Mouse (Mus musculus): ENCODE measurements at regions not wholly inside any gene's neighbourhood (a gene's known extent, or its start where the extent isn't known, plus 50 kb on each side); places are given as distances from the start of the nearest gene placed in this dataset.
"Not testable (repeated sequence)": the region's sequence is repeated elsewhere in the genome, so short reads cannot be mapped to it uniquely, and the experiment has no call there.

DNA sequence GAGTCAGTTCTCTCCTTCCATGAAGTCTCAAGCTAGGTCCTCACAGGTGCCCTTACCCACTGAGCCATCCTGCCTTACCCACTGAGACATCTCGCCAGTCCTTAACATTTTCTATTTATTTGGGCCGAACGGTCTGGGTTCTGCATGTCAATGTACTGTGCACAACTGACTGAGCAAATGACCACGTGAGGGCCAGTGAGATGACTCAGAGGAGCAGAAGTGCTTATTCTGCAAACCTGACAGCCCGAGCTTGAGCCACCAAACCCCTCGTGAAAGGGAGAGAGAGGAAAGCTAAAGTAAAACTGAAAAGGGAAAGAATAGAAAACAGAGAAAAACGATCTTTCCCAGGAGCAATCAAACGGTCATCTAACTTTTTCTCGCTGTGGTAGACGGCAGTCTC is 52.2 kb upstream of the Nmd3 start:
- no peak for DNase-seq (ENCODE audit: low spot score in 2 of 2)

DNA sequence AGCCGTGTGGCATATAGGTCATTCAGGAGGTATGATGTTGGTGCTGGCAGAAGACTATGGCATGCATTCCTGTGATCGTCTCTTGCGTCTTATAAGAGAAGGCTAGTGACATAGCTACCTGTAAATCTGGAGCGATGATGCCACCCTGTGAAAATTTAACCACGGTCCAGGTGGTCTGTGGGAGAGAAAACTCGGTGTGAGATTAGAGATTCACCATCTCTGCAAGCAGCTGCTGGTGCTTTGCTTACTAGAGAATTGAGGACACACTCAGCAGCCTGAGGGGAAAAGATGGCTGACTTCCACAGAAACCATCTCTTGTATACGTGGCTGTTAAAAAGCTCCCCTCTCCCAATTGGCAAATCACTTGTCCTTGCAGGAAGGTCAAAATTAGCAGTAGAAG is 54.0 kb upstream of the Nmd3 start:
- no peak for DNase-seq (ENCODE audit: low spot score in 2 of 2)

DNA sequence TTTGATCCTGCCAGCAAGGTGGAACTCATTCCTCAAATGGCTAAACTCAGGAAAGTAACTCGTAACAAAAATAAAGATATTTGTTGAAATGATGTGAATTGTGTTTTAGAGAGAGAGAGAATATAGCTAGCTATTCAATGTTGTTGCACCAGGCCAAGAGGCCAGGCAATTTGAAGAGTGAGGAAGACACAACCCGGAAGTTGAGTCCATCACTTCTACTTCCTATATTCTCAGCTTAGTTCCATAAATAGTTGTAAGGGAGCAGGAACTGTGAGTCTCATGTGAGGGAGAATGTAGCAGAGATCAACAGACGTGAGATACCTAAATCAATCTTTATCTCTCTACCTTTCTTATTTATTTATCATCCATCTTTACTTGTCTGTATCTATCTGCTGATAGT is 54.4 kb upstream of the Nmd3 start:
- no peak for DNase-seq (ENCODE audit: low spot score in 2 of 2)

DNA sequence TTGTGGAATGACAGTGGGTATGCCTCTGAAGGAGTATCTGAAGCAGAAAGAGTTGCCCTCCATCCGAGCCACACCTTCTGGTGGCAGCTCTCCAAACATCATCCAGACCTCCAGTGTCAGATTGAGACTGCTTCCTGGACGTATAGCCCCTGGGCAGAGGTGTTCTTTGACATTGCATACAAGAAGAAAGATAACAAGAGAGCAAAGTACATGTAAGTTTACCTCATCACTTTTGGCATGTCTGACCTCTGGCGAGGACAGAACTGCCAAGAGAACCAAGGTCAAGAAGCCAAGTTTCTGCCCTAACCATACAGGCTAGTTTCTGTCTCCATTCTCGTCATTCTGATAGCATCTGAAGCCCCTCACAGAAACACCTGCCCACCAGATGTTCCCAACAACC is 57.5 kb upstream of the Nmd3 start:
- DNase-seq (ENCODE audit: low spot score in 2 of 2) = no peak

DNA sequence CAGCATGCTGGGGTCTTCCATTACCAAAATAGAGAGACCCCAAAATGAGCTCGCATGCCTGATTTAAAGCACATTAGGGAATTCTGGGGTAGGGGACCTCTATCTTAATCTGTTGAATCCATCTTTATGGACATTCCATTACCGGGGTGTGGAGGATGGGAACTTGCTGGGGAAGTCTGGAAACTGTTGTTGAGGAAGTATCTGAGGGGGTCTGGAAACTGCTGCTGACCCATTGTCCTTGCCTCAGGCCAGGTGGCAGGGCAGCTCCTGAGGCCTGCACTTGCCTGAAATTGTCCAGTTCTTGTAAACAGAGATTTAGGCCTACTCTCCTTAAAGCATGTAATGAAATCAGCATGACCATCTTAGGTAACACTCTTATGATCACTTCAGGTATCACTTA is 59.4 kb upstream of the B3galnt1 start:
- DNase-seq (ENCODE audit: low spot score in 2 of 2) = no peak

DNA sequence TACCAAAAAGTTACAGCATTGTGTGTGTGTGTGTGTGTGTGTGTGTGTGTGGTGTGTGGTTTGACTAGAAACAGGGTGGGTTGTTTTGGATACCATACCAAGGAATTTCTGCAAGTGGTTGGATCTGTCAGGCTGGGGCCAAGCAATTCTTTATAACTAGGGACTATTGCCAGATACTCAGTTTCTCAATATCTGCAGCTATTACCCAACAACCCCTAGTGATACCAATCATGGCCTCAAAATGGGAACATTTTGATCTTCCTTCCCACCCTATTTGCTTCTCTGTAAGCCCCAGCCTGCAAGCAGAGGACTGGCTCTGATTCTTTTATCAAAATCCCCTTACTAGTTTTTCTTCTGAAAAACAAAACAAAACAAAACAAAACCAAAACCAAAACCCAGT is 58.8 kb upstream of the B3galnt1 start:
- DNase-seq (ENCODE audit: low spot score in 2 of 2) = no peak

DNA sequence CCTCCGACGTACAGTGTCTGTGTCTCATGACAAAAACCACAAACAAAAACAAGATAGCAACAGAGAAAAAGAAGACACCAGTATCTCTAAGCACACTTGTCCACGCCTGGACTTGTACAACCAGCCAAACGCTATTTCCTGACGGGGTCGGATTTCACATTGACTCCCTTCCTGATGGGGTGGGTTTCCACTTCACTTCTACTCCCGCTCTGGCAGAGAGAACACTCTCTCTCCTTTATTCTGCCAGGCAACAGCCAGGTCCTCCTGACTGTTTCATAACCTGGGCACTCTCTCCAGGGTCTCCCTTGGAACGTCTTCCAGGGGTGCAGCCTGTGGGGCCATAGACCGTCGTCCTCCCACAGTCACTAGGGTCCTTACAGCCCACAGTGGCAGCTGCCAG is 56.9 kb upstream of the B3galnt1 start:
- DNase-seq (ENCODE audit: low spot score in 2 of 2) = not testable (repeated sequence)

DNA sequence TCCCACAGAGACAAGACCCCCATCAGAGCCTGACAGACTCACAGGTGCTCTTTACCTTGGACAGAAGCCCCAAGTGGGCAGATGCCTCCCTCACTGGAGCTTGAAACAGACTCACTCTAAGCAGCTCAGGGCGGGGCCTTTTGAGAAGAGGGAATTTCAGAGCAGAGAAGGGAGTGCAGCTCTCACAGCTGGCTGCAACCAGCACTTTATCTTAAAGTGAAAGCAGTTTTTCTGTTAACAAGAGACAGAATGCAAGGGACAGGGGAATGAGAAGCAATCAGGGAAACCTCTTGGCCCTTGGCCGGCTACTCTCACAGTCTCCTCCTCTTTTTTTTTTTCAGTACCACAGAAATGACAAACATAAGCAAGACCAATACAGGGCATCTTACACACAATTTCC is 56.2 kb upstream of the B3galnt1 start:
- peak; percentile 7 to 14 for DNase-seq (ENCODE audit: low spot score in 2 of 2)

DNA sequence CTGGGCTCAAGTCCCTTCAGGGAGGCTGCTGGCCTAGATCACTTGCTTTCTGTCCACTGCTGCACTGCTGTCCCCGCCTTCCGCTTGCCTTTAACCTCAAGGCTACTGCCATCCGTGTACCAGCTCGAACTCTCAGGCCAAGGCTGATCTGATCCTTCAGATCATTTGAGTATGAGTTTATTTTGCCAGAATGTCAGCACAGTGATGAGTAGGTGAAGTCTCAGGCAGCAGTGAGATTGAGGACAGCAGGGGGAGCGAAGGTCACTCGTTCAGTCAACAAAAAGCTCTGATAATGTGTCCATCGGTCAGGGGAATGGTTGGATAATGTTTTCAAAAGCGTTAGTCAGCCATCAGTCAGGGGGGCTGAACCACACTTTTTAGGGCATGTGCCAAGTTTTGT is 54.6 kb upstream of the B3galnt1 start:
- DNase-seq (ENCODE audit: low spot score in 2 of 2) = not testable (repeated sequence)

DNA sequence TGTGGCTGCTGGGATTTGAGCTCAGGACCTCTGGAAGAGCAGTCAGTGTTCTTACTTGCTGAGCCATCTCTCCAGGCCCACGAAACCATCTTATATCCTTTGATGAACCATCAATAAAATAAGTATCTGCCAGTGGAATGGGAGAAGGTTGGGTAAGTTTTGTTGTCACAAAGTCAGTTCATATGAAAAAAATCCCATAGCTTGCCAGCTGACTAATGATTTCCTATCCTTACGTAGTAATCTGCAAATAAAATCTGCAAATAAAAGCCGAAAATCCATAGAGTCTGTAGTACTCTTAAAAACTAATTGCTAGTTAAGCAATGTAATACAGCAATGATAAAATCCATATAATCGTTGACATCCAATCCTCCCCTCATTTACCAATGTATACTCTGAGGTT is 50.8 kb upstream of the B3galnt1 start:
- no peak for DNase-seq (ENCODE audit: low spot score in 2 of 2)

Measured in natural killer cell, adult 2 months (primary cell).